Mouse (Mus musculus): ENCODE measurements at regions not wholly inside any gene's neighbourhood (a gene's known extent, or its start where the extent isn't known, plus 50 kb on each side); places are given as distances from the start of the nearest gene placed in this dataset.

DNA sequence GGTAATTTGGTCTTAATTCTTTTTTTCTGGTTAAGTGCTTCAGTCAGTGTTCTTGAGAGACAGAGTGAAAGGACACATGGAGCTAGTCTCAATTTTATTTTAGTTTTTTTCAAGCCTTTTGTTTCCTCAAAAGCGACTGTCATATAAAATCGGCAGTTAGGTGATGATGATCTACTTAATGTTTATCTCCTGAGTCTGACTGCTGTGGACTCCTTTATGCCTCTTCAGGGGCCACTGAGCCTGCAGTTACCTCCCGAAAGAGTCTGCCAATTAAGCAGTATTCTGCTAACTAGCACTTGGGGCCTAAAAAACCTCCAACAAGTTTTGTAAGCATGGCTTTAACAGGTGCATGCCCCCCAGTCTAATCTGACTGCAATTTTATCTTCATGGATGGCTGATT, 170.0 kb upstream of the Flrt2 start:
- TF ChIP-seq CHD2 (IDR thresholded peaks at IDR 0.05; ENCODE audit: low read depth, low read length) = no peak
- TF ChIP-seq HCFC1 (IDR thresholded peaks at IDR 0.05; ENCODE audit: borderline replicate concordance, insufficient read depth, low read length) = no peak
- no peak for TF ChIP-seq ZNF384 (IDR thresholded peaks at IDR 0.05; ENCODE audit: low read depth, low read length)
